Mouse (Mus musculus) adrenal gland, adult (tissue): Measurements from ENCODE around the gene Nedd4.
"Not testable (repeated sequence)": the region's sequence is repeated elsewhere in the genome, so short reads cannot be mapped to it uniquely, and the experiment has no call there.

ENCODE experiments used
- DNase-seq, 2 experiments: peaks; one replicate each; pipeline ENCODE4 v3.0.0; 2022 to 2023; ENCODE audit warnings: low spot score in 1 of 2; ENCODE audit not compliant: inconsistent age in 2 of 2

Nedd4 gene

DNA sequence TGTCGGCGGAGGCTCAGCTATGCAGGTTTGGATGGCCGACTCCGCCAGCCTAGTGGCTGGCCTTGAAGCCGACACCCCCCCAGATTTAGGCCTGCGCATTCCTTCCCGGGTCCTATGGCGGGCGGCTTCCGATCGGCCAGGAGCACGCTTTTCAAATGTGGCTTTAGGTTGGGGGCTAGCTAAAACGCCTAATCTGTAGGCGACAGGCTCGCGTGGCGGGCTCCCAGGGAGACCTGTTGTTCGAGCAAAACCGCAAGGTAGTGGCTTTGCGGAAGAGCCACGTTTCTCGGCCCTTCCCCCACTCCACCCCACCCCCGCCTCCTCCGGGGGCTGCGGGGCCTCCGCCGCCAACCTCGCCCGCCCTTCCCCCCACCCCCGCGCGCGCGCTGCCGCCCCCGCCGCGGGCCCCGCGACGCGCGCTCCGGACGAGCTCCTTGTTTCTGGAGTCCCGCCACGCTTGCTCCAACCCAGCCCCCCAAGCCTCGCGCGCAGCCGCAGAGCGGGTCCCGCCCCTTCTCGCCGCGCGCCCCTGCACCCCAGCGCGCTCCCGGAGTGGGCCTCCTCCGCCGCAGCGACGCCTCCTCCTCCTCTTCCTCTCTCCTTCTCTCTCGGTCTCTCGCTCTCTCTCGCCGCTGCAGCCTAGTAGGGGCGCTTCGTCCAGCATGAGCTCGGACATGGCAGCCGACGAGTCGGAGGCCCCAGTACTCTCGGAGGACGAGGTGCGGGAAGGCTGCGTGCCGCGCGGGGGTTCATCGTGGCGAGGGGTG lies at the start of gene Nedd4:
Gene Nedd4 (plus strand): TSS at position 452 of the 767 bp plus-strand sequence.
- DNase-seq, result peak; percentile 98 to 99

DNA sequence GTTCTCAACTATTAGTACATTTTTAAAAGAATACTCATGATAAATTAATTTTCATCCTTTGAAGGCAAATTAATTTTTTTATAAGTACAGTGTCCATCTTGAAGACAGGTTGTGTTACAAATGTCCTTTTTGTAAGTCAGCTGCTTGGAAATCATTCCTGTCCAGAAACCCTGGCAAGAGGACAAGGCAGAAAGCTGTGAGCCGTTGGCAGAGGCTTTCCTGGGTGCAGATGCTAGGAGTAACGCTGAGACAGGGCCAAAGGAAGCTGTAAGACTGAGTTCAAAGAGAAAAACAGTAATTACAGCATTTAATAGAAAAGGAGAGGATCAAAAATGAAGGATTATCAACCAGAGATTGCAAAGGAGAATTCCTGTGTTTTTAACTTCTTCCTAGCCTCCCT lies 48.3 kb upstream of the Nedd4 start:
- DNase-seq, result no peak

DNA sequence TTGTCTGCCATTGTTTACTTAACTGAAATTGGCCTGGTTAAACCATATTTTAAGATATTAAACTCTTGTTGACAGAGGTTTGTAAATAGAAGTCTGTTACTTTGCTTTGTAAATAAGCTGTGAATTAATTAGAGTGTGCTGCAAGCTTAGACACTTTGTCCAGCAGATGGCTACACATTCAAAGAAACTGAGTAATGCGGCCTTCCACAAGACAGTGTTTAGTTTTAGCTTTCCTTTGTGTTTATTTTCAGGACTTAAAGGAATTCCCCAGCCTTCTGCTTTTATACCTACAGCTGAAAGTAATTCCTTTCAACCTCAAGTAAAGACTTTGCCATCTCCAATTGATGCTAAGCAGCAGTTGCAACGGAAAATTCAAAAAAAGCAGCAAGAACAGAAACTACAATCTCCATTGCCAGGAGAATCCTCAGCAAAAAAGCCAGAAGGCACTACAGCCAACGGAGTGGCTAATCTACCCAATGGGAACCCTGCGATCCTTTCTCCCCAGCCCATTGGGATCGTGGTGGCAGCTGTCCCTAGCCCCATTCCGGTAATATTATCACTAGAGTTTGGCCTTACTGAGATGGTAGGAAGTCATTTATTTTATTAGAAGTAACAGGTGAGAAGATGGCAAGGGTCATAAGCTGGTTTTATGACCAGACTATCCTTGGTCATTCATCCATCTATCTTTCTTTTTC lies 47.2 kb upstream of the Nedd4 start:
- DNase-seq, result no peak

DNA sequence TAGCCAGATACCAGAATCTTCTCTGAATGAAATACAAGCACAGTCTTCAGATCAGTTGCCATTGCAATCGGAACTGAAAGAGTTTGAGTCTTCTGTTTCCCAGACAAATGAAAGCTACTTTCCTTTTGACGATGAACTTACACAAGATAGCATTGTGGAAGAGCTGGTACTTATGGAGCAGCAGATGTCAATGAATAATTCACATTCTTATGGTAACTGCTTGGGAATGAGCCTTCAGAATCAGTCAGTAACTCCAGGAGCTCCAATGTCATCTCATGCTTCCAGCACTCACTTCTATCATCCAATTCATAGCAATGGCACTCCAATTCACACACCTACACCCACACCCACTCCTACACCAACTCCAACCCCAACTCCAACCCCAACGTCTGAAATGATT lies 44.1 kb upstream of the Nedd4 start:
- no peak for DNase-seq

DNA sequence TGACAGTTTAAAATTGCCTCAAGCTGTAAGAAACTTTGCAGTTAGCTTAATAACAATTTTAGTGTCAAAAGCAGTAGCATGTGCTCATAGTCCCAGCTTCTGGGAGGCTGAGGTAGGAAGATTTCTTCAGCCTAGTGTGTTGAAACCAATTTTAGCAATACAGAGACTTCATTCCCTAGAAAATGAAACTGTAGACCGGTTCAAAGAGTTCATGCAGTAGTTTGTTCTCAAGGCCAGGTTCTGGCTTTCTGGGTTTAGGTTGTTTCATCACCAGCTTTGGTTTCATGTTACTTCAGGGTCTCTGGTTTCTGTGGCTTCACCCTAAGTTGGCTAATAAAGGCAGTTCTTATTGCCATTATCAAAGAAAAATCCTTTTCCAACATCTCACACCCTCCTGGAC lies 38.5 kb upstream of the Nedd4 start:
- no peak for DNase-seq

DNA sequence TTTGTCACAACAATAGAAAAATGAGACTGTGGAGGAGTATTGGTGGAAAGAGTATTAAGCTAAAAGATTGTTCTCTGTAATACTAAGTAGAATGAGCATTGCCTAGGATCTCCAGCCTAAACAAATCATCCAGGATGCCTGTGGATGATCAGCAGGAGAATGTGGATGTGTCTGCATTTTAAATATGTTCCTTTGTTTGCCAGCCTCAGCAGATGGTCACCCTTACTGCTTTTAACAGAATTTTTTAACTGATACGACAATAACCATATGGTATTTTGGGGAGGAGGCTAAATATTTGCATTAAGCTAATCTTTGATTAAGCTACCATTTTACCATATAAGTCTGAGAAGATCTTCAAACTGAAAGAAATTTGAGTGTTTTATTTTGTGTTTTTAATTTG lies 34.5 kb upstream of the Nedd4 start:
- DNase-seq, result no peak

DNA sequence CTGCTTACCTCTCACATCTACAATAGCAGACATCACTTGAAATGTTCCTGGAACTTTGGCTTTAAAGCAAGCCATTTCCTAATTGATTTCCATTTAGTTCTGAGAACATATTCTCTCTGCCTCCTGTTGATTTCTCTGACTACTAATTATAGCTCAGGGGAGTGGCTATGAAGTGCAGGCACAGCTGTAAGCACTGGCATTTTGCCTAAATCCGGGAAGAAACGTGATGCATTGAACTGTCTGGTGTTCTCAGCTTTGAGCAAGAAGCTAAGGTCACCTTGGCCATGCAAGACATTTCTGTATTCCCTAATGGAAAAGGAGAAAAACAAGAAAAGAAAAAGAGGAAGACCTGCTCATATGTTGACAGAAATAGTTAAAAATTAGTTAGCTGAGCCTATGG lies 33.6 kb upstream of the Nedd4 start:
- DNase-seq, result peak in 1 of 2 experiments; percentile 66

DNA sequence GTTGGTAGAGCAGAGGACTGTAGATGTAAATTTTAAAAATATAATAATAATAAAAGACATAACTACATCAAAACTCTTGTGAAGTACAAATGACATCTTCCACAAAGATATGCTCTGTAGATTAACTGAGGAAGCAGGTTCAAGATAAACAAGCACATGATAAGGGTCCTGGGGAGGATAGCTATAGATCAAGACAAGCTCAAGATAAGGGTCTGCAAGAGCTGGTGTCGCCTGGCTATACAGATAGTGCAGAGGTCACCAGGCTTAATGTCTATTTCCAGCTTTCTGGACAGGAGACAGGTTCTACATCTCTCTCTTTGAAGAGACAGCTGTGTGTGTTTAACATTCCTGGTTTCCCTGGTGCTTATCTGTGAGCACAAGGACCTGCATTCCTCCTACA lies 29.9 kb upstream of the Nedd4 start:
- no peak for DNase-seq

DNA sequence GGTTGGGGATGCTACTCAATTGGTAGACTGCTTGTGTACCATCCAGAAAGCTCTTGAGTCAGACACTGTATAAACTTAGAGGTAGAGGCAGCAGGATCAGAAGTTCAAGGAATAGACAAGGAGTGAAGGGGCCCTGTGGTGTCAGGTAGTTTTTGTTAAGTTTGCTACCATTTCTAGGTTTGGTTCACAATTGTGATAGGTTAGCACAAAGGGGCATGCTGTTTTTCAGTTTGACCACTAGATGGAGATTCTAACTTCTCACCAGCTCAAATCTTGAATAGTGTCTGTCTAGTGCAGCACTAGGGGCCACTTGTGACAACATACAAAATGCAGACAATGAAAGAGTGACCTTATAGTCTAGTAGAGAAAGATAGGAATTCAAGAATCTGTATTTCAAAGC lies 27.0 kb upstream of the Nedd4 start:
- DNase-seq, result peak in 1 of 2 experiments; percentile 68

DNA sequence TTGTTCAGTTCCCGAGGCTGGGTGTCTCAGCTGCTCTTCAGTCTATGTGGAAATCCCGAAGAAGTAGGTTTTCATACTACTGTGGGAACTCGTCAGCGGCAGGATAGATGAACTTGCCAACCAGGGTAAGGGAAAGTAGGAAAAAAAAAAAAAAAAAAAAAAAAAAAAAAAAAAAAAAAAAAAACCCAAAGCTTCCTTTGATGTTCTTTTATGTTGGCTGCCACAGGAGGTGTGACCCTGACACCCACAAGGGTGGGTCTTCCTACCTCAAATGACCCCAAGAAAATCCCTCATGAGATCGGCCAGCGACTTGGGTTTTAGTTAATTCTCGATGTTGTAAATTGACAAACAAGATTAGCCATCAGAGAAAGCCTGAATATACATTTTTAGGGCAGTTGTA lies 25.6 kb upstream of the Nedd4 start:
- no peak for DNase-seq

DNA sequence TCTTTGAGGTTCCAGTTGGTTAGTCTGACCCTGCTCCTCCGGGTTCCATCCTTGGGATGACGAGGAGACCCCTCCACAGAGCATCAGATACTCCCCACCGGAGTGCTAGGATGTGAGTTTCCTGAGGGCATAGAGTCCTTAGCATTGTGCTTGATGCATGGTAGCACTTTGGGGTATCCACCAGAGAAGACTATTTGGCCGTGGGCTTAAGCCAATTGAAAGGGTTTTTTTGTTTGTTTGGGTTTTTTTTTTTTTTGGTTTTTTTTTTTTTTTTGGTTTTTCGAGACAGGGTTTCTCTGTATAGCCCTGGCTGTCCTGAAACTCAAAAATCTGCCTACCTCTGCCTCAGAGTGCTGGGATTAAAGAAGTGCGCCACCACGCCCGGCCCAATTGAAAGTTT lies 24.9 kb upstream of the Nedd4 start:
- no peak for DNase-seq

DNA sequence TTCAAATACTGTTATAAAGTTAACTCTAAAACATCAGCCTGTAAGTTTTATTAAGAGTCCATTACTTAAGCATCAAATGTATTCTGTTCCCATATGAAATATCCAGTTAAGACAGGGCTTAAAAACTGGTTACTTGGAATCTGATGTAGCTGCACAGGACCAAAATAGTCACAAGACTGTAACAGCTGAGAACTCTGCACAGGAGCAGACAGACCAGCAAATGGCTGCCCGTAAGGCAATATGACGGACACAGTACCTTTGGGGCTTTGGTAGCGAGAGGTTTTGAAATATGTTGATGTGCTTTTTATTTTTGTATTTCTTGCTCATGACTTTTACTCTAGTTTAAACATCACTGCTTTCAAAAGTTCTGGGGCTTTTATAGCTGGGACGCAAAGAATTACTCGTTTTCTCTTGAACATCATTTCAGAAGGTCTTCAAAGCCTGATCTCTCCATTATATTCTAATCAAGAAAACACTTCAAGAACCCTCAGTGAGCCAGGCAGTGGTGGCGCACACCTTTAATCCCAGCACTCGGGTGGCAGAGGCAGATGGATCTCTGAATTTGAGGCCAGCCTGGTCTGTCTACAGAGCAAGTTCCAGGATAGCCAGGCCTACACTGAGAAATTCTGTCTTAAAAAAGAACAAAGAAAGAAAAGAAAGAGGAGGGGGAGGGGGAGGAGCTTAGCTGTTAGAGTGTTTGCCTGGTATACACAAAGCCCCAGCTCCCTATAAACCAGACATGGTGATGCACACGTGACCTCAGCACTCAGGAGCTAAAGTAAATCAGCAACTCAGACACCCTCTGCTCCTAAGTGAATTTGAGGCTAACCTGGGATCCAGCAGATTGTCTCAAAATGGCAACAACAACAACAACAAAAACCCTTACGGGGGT lies 22.9 kb upstream of the Nedd4 start:
- DNase-seq, result peak in 1 of 2 experiments; percentile 42

DNA sequence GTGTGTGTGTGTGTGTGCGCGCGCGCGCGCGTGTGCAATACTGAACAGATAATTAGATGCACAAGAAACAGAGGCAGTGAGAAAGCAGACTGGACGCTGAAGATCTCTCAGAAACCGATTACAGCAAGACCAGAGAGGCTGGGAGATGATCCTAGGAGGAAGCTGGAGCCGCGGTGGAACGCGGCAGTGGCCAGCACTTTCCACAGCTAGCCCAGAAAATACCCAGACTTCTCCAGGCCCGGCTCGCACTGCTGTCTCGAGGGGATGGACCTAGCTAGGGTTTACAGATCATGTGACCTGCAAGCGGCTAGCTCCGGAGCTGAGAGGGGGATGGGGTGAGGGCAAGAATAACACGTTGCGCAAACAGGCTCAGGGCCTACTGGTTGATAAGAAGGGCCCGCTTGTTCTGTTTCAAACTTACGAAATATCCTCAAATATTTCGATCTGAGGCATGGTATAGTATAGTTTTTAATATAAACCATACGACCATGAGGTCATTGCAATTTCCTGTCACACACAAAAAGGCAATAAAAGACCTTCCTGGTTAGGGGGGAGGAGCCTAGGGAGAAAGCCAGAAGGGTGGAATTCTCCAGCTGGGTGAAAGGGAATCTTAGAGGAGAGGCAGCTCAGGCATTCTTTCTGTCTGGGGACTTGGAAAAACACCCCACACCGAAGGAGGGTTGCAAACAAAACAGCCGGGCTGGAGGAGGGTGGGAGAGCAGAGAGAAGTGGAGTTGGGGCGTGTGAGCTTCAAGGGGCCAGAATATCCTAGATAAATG lies 22.1 kb upstream of the Nedd4 start:
- DNase-seq, result peak; percentile 90 to 97

DNA sequence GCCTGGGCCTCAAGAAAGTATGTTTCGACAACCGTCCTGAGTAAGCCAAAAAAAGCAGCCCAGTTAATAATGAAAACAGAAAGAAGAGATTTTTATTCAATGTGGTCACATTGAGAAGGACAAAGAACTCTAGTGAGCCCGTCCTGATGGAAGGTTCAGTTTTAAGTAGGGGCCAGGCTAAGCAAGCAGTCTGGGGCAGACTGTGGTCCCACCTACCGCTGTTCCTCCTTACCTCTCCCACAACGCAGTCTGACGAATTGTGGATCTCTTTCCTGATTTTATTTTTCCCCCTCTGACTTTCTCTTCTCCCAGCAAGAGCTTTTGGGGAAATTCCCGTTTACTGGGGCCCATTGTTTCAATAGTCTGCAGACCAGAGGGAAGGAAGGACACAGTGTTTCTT lies 21.5 kb upstream of the Nedd4 start:
- no peak for DNase-seq

DNA sequence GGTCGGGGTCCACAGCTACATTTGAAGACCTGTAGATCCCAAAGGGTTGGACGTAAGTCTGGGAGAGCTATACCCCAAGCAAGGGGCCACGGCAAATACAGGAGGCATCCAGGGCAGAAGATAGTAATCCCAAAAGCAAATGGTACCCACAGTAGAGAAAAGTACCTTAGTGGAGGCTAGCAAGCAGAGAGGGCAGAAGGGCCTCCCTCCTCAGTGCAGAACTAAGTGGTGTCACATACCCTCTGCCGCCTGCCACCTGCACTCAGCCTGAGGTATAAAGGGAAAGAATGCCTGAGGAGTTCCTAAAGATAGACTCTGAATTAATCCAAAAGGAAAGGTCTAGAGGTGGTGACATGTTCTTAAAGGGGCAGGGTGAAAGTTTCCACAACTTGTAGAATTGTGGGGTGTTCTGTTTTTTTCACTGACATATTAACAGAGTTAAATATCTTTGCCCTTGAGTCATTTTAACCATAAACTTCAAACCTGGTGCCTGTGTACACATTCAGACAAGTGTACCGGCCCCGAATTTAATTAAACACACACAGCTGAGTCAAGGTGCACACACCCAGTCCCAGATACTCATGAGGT lies 21.0 kb upstream of the Nedd4 start:
- DNase-seq, result no peak

DNA sequence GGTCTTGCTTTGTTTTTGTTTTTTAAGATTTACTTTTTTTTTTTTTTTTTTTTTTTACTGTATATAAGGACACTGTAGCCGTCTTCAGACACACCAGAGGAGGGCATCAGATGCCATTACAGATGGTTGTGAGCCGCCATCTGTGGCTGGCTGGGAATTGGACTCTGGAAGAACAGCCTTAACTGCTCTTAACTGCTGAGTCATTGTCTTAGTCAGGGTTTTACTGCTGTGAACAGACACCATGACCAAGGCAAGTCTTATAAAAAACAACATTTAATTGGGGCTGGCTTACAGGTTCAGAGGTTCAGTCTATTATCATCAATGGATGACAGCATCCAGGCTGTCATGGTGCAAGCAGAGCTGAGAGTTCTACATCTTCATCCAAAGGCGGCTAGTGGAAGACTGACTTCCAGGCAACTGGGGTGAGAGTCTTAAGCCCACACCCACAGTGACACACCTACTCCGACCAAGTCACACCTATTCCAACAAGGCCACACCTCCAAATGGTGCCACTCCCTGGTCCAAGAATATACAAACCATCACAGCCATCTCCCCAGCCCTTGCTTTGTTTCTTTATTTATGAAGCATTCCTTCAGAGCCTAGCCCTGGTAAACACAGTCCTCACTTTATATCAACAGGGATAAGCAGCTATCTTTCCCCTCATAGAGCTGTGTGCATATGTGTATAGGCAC lies 19.2 kb upstream of the Nedd4 start:
- DNase-seq, result not testable (repeated sequence)

DNA sequence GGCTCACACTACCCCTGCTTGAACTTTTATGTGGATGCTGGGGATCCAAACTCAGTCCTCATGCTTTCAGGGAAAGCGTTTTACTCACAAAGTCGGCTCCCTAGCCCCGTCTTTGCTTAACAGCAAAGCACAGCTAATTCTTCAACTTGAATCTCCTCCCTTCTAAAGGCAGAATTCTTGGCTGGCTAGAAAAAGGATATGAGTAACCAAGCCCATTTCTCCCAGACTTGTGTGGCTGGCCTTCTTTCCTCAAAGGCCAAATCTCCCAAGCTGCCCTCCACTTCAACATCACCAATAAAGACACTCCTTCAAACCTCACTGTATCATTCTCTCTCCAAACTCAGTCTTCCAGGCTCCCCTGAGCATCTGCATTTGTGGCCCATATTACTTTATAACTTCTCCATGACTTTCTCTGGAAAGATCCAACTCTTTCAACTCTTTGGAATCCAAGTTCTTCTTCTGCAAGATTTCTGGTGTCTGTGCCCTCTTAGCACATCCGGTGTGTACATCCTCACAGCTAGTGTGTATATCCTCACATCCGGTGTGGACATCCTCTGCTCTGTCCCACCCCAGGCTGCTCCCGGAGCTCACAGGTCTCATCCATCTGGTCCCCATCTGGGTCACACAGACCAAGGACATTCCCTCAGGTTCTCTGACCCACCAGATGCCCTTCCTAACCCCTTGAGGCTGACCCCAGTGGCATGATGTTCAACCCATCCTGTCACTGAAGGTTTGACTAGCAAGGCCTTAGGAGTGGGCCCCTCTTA lies 18.3 kb upstream of the Nedd4 start:
- DNase-seq, result peak in 1 of 2 experiments; percentile 22

DNA sequence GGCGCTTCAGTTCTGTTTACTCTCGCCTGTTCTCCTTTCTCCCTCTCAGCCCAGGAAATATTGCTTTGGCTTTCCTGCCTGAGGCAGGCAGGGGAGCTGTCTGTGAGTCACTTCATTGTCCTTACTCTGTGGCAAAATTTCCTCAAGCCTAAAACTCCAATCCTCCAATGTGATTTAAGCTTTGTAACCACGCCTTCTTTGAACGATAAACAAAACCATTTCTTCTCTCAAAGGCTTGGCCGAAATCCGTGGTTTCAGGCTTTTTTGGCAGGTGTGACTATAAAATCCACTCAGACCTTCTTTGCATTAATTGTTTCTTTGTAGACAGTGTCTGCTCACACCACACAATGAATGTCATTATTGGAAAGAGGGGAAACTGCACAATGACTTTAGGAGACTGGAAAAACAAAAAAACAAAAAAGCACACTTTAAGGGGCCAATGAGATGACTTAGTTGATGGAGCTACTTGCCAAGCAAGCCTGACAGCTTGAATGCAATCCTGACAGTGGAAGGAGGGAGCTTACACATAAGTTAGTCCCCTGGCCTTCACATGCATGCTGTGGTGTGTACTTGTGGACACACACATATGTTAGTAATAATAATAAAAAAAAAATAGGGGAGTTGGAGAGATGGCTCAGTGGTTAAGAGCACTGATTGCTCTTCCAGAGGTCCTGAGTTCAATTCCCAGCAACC lies 17.6 kb upstream of the Nedd4 start:
- no peak for DNase-seq

DNA sequence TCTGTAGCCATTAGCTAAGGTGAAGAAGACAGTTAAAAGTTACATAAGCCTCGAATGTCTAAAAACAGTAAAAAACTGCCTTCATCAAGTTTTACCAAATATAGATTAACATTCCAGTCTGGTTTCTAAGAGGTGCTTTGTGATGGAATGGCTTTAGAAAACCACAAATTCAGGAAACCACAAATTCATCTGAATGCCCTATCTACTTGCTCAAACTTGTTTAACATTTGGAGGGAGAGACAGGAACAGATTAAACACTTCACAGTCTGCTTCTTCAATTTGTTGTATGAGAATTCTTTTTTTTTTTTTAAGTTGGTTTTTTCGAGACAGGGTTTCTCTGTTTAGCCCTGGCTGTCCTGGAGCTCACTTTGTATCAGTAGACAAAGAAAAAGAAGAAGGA lies 12.4 kb upstream of the Nedd4 start:
- DNase-seq, result no peak
